Mouse (Mus musculus) ES-E14 (cell line): ENCODE data around the gene Abcc5. TPM values are rescaled to one million over a fixed set of nuclear protein-coding genes. Genes with fewer than 3 reads are reported as not detected.

Source experiments
- DNase-seq: peaks from one replicate; pipeline ENCODE4 v3.0.0-alpha.2; 2013; ENCODE audit warnings: low read depth, low spot score
- H3K27ac ChIP-seq: 2 replicates; pipeline ENCODE4 v1.5.1; 2012; ENCODE audit warnings: low read depth, mild to moderate bottlenecking, low read length, moderate library complexity, mixed read lengths; ENCODE audit not compliant: poor library complexity, insufficient read depth, severe bottlenecking
- H3K36me3 ChIP-seq: 2 replicates; pipeline ENCODE4 v1.6.1; 2012; ENCODE audit warnings: mild to moderate bottlenecking, low read length, moderate library complexity, mixed read lengths; ENCODE audit not compliant: control insufficient read depth, poor library complexity, insufficient read depth, severe bottlenecking
- H3K4me1 ChIP-seq, 2 experiments: fragments of 150-350 bp in 1 of 2; sonication (generic) in 1 of 2; 2 replicates each; pipeline ENCODE4 v1.6.1; 2012; ENCODE audit warnings: low read length in 2 of 2, mild to moderate bottlenecking in 1 of 2, mixed read lengths in 1 of 2; ENCODE audit not compliant: control insufficient read depth in 2 of 2, insufficient read depth in 2 of 2, poor library complexity in 1 of 2
- H3K4me3 ChIP-seq, 2 experiments: fragments of 150-350 bp in 1 of 2; sonication (generic) in 1 of 2; 2 replicates each; pipeline ENCODE4 v1.5.1; 2012; ENCODE audit warnings: low read length in 2 of 2, low read depth in 1 of 2, mild to moderate bottlenecking in 1 of 2, mixed read lengths in 1 of 2; ENCODE audit not compliant: insufficient read depth in 1 of 2, poor library complexity in 1 of 2, severe bottlenecking in 1 of 2
- H3K9ac ChIP-seq: 2 replicates; pipeline ENCODE4 v1.6.1; 2012; ENCODE audit warnings: low read depth, mild to moderate bottlenecking, low read length, mixed read lengths; ENCODE audit not compliant: poor library complexity, insufficient read depth, severe bottlenecking
- H3K9me3 ChIP-seq: fragments of 150-350 bp; sonication (generic); 2 replicates; pipeline ENCODE4 v1.6.1; 2012; ENCODE audit warnings: low read depth, mild to moderate bottlenecking, low read length; ENCODE audit not compliant: control insufficient read depth, insufficient read depth
- CHD2 ChIP-seq: IDR thresholded peaks from 2 replicates; pipeline ENCODE4 v1.6.1; 2014; ENCODE audit warnings: mild to moderate bottlenecking, low read depth, low read length, inconsistent platforms
- HCFC1 ChIP-seq: IDR thresholded peaks from 2 replicates; pipeline ENCODE4 v1.6.1; 2012; ENCODE audit warnings: low read length, inconsistent platforms, borderline replicate concordance; ENCODE audit not compliant: insufficient read depth
- MAFK ChIP-seq: IDR thresholded peaks from 2 replicates; pipeline ENCODE4 v1.6.1; 2014; ENCODE audit warnings: mild to moderate bottlenecking, low read depth, low read length, inconsistent platforms; ENCODE audit not compliant: insufficient read depth
- ZC3H11A ChIP-seq: IDR thresholded peaks from 2 replicates; pipeline ENCODE4 v1.6.1; 2012; ENCODE audit warnings: low read depth, mild to moderate bottlenecking, inconsistent platforms, low read length, borderline replicate concordance
- ZNF384 ChIP-seq: IDR thresholded peaks from 2 replicates; pipeline ENCODE4 v1.6.1; 2012; ENCODE audit warnings: low read depth, low read length, inconsistent platforms
- in situ Hi-C, 2 experiments: fragments of 600-800 bp; cut with MboI; formaldehyde crosslinking; loops; one replicate each; pipeline ENCODE4 v1.15.1; 2025; ENCODE audit warnings: low sequenced_read_pairs in 2 of 2, inconsistent platforms in 1 of 2; ENCODE audit not compliant: unreplicated experiment in 2 of 2
- total RNA-seq: library from RNA; depleted of rRNA; stranded (reverse); fragments of 300-350 nt; gene quantifications from 2 replicates; pipeline ENCODE4 v1.2.3, GENCODE M21; 2012

Abcc5 gene
- total RNA-seq, 1 experiment, result 159 TPM

DNA sequence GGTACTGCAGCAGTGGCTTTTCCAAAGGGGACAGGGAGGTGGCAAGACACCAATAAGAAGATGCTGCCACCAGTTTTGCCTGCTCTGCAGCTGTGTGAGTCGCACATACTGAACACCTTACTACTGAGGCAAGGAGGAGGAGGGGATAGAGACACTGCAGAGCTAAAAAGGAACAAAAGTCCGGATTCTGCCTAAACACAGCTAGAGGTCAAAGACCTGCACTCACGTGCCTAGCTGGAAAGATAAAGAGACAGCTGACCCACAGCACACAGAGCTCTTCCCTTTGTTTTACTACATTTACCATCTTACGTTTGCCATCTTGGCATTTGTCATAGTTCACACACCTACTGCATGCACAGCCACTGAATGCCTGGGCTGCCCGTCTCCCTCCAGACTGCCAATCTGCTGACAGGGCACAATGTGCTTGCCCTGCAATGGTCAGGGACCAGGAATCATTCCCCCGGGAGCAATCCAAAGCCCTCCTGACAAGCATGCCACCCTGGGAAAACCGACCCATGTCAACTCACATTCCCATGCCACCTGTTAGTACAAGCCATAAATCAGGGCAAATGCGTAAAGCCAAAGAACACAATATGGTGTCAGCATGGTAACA, 14.1 kb downstream of the Abcc5 start:
- H3K27ac ChIP-seq, result no peak overlapping the region

DNA sequence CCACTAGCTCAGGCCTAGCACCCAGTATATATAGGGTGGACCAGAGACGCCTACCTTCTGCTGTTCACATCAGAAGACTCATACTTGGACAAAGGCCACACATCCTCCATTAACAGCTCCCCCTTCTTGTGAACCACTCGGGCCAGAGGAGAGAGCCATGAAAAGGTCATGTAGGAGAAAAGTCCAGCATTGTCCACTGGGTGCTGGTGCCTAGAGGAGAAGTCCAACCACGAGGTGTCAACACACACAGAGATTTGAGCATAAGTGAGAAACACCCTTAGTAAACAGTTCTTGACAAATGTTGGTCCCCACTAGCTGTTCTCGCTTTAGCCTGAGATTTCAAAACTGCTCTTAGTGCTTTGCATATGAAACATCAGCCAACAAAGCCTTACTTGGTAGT, 20.9 kb downstream of the Abcc5 start:
- Histone ChIP-seq H3K9ac (no peak overlapping the region), H3K36me3 (peaks cover 3% of the 10 kb centered on the region), H3K4me1 (no peaks in the 10 kb centered on the region), H3K27ac (no peak overlapping the region), H3K4me3 (no peak overlapping the region), H3K9me3 (no peaks in the 10 kb centered on the region)
- no peak for TF ChIP-seq HCFC1
- TF ChIP-seq MAFK, result no peak
- no peak for TF ChIP-seq ZC3H11A
- TF ChIP-seq ZNF384, result no peak
- TF ChIP-seq CHD2, result no peak
- in situ Hi-C loops, result no loop called here
- DNase-seq, result no peak

More for the DNA sequence above, 14.1 kb downstream of the Abcc5 start:
- Histone ChIP-seq H3K36me3 (peaks cover 2% of the 10 kb centered on the region; the same call in 1 of the 2 replicates), H3K9me3 (no peaks in the 10 kb centered on the region), H3K9ac (no peak overlapping the region), H3K4me1 (peaks cover 0 to 6% of the 10 kb centered on the region in 2 experiments; a peak in 2 of 4 replicates), H3K4me3 (no peak overlapping the region)
- TF ChIP-seq ZC3H11A, result no peak
- TF ChIP-seq MAFK, result no peak
- TF ChIP-seq HCFC1, result no peak
- TF ChIP-seq CHD2, result no peak
- TF ChIP-seq ZNF384, result no peak
- DNase-seq, result no peak
- in situ Hi-C loops, result no loop called here

DNA sequence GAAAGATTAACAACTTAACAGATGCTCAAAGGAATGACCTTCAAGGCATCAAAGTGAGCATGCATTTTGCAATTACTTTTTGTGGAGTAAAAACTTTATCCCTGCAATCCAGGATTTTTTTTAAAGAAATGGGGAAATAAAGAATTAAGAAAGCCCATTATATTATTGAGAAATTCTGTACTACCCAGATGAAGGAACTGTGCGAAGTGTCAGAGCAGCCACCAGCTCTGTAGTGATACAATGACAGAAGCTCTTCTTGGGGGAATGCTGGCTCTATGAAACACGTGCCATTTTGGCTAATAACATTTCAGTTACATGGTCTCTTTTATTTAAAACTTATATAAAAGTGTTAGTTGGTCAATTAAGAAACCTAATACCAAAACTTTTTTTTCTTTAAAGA, 22.9 kb downstream of the Abcc5 start:
- H3K36me3 ChIP-seq, result peaks cover 10% of the 10 kb centered on the region
- TF ChIP-seq ZNF384, result no peak
- TF ChIP-seq MAFK, result no peak
- no peak for TF ChIP-seq HCFC1
- no peak for TF ChIP-seq ZC3H11A
- no peak for TF ChIP-seq CHD2
- no peak for DNase-seq

DNA sequence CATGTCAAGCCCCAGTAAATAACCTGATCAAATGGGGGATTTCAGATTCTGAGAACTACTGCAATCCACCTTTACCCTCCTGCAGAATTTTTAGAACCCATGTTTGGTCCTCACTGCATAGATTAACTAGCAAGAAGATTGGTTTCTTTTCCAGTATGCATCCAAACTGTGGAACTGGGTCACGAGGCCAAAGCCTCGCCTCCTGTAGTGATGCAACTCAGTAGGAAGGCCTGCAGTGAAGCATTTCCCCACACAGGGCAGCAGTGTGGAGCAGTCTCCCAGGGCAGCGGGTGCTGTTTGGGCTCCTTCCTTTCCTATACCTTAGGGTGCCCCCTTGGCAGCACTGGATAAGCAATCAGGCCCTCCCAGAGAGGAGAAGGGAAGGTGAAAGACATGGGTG, 24.6 kb downstream of the Abcc5 start:
- Histone ChIP-seq H3K36me3 (peaks cover 12% of the 10 kb centered on the region), H3K9ac (no peak overlapping the region), H3K9me3 (no peaks in the 10 kb centered on the region), H3K4me1 (no peaks in the 10 kb centered on the region), H3K4me3 (no peak overlapping the region), H3K27ac (no peak overlapping the region)
- DNase-seq, result no peak
- in situ Hi-C loops, result no loop called here
- TF ChIP-seq ZNF384, result no peak
- no peak for TF ChIP-seq CHD2
- TF ChIP-seq HCFC1, result no peak
- no peak for TF ChIP-seq ZC3H11A
- no peak for TF ChIP-seq MAFK

More for the DNA sequence above, 22.9 kb downstream of the Abcc5 start:
- H3K27ac ChIP-seq, result no peak overlapping the region
- no peaks in the 10 kb centered on the region for H3K9me3 ChIP-seq
- no peak overlapping the region for H3K4me3 ChIP-seq
- H3K9ac ChIP-seq, result no peak overlapping the region
- in situ Hi-C loops, result no loop called here
- H3K4me1 ChIP-seq, result no peaks in the 10 kb centered on the region
